Mouse (Mus musculus) heart, postnatal 0 days (tissue): Measurements from ENCODE around the gene Lama4. TPM values are rescaled to one million over a fixed set of nuclear protein-coding genes. Genes with fewer than 3 reads are reported as not detected.
A peak's percentile ranks its signal among the peaks of the same experiment; 100 is the strongest.

Experiments
- ATAC-seq: fragments of 200-750 bp; cut with Nextera tagmentation; 2 replicates; pipeline ENCODE4 v1.8.0; 2017; ENCODE audit warnings: low read depth, moderate number of reproducible peaks, moderate library complexity; ENCODE audit not compliant: insufficient read depth
- DNase-seq: peaks from one replicate; pipeline ENCODE4 v3.0.0-alpha.2; 2016; ENCODE audit warnings: low spot score
- H3K27ac ChIP-seq: fragments of 300-500 bp; sonication (generic); 2 replicates; pipeline ENCODE4 v1.5.1; 2014; ENCODE audit warnings: low read depth, mild to moderate bottlenecking
- H3K27me3 ChIP-seq: fragments of 300-500 bp; sonication (generic); 2 replicates; pipeline ENCODE4 v1.6.1; 2014; ENCODE audit warnings: low read length, mixed read lengths; ENCODE audit not compliant: control insufficient read depth, insufficient read depth
- H3K36me3 ChIP-seq: fragments of 300-500 bp; sonication (generic); replicated peaks from 2 replicates; pipeline ENCODE4 v1.6.1; 2014; ENCODE audit warnings: low read length, mixed read lengths; ENCODE audit not compliant: control insufficient read depth, insufficient read depth
- H3K4me1 ChIP-seq: fragments of 300-500 bp; sonication (generic); 2 replicates; pipeline ENCODE4 v1.6.1; 2014; ENCODE audit warnings: antibody characterized with exemption; ENCODE audit not compliant: control insufficient read depth, insufficient read depth
- H3K4me2 ChIP-seq: fragments of 300-500 bp; sonication (generic); 2 replicates; pipeline ENCODE4 v1.6.1; 2014; ENCODE audit warnings: low read depth, mild to moderate bottlenecking, low read length, moderate library complexity
- H3K4me3 ChIP-seq: fragments of 300-500 bp; sonication (generic); 2 replicates; pipeline ENCODE4 v1.5.1; 2014; ENCODE audit warnings: low read depth, low read length
- H3K9ac ChIP-seq: fragments of 300-500 bp; sonication (generic); replicated peaks from 2 replicates; pipeline ENCODE4 v1.6.1; 2014; ENCODE audit warnings: low read depth, low read length, mixed read lengths
- H3K9me3 ChIP-seq: fragments of 300-500 bp; sonication (generic); replicated peaks from 2 replicates; pipeline ENCODE4 v1.6.1; 2016; ENCODE audit warnings: low read length; ENCODE audit not compliant: control insufficient read depth
- CTCF ChIP-seq: IDR thresholded peaks from 2 replicates; pipeline ENCODE4 v1.5.1; 2016; ENCODE audit warnings: antibody characterized with exemption, control low read depth, low read depth
- EP300 ChIP-seq: IDR thresholded peaks from 2 replicates; pipeline ENCODE4 v1.6.1; 2016; ENCODE audit warnings: antibody characterized with exemption, low read depth
- WGBS: fragments of 180-500 bp; shearing (Covaris S2); extraction: QIAGEN DNeasy Blood & Tissue Kit; methylation state at CpG from one replicate; pipeline ENCODE4 v1.1.7; 2014; 5-methylcytosine and 5-hydroxymethylcytosine counted together
- polyA plus RNA-seq: library from polyadenylated mRNA; unstranded; fragments of >200 nt; fragmentation: Nextera tagmentation; extraction: Ambion mirVana; gene quantifications from 2 replicates; pipeline ENCODE4 v1.2.1, GENCODE M21; 2015
- total RNA-seq: library from RNA; depleted of rRNA; stranded (reverse); fragments of >200 nt; gene quantifications from 2 replicates; pipeline ENCODE4 v1.2.3, GENCODE M21; 2014; ENCODE audit warnings: low replicate concordance

Gene Lama4
- total and polyA plus RNA-seq, 2 experiments from 2014 or later, result 72.2 to 120 TPM

DNA sequence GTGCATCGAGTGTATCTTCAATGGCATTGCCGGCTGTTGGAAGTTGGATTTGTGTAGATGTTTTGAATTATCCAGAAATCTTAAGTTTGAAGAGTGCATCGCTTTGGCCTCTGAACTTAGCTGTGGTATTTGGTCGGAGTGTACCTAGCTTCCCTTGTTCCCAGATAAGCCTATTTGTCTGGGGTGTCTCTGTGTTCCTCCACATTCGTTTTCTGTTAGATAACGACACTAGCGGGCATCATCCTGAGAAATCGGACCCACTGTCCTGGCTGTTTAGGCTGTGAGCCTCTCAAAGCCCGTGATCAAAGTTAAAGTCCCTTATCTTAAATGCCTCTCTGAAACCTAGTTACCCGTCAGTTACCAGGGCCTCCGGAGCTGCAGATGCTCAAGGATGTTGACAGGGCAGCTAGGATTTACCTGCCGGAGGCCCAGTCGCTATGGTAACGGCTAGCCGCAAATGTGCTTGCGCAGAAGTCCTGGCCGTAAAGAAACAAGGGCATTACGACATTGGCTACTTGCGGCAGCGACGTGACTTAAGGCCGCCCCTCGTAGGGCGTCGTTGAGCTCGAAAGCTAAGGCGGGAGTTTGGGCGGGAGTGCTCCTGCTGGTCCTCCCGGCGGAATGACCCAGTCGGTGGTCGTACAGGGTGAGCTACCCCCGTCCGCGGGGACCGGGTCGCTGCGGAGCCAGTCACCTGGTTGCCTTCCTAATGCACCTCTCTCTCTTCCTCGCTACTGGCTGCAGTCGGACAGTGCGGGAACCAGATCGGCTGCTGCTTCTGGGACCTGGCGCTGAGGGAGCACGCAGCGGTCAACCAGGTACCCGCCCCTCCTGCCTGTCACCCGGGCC is 168.4 kb downstream of the Lama4 start, which contains the start of the genes Fam229b and Tube1:
Gene Fam229b, minus strand, starts transcription at position 453 of the 849 bp plus-strand sequence.
Gene Tube1, plus strand, starts transcription at position 515 of the 849 bp plus-strand sequence.
- ATAC-seq (peak; percentile 88), DNase-seq (peak; percentile 96)
- Histone ChIP-seq H3K9me3 (no peaks in the 10 kb centered on the region), H3K4me3 (peak within 1 kb of the TSS; percentile 70), H3K4me2 (peak within 1 kb of the TSS; percentile 94), H3K36me3 (peaks cover 12% of the 10 kb centered on the region), H3K27me3 (no peaks in the 10 kb centered on the region), H3K9ac (peak within 1 kb of the TSS; percentile 62), H3K4me1 (no peaks in the 10 kb centered on the region), H3K27ac (no peak within 1 kb of the TSS)
- WGBS, result 4% methylated on average over 47 of the region's 47 CpGs
- no peak for TF ChIP-seq CTCF

DNA sequence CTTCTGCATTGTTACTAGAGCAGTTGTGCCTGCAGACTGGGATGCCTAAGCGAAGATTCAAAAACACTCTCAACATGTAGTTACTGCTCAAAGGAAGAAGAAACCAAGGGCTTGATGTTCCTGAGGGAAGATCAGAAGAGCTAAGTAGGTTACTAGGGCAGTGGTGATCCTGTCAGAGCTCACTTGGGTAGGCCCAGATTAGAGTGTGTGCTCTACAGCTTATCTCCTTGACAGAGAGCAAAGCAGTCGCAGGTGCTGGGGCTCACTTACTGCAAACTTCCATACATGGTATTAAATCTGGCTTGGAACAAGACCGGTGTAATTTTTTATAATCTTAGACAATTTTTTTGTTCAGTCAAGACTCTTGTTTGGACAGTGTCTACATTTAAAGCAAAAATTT is 172.5 kb downstream of the Lama4 start:
- H3K36me3 ChIP-seq, result peaks cover 34% of the 10 kb centered on the region
- peak overlapping the region; percentile 57; the same call in 1 of the 2 replicates for H3K27ac ChIP-seq
- no peak overlapping the region; the same call in 1 of the 2 replicates for H3K4me2 ChIP-seq
- DNase-seq, result no peak
- no peak for ATAC-seq
- no peaks in the 10 kb centered on the region for H3K9me3 ChIP-seq
- no peak overlapping the region for H3K4me3 ChIP-seq
- TF ChIP-seq EP300 (no peak), CTCF (no peak)
- H3K27me3 ChIP-seq, result no peaks in the 10 kb centered on the region
- 61% methylated on average over 3 of the region's 3 CpGs for WGBS
- no peak overlapping the region for H3K9ac ChIP-seq
- H3K4me1 ChIP-seq, result no peaks in the 10 kb centered on the region

DNA sequence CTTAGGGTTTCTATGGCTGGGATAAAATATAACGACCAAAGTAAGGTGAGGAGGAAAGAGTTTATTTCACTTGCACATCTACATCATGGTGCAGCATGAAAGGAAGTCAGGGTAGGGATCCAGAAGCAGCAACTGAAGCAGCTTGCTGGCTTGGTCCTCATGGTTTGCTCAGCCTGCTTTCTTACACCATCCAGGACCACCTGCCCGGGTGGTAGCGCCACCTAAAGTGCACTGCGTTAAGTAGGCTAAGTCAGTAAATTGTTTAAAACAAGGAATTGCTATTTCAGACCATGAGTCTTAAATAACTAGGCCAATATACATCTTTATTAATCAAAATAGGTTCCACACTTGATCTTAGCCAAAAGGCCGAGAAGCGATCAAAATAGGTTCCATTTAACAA is 173.4 kb downstream of the Lama4 start:
- no peaks in the 10 kb centered on the region for H3K27me3 ChIP-seq
- no peak for DNase-seq
- no peak overlapping the region for H3K4me3 ChIP-seq
- no peak overlapping the region; the same call in 1 of the 2 replicates for H3K27ac ChIP-seq
- no peaks in the 10 kb centered on the region for H3K9me3 ChIP-seq
- H3K4me2 ChIP-seq, result no peak overlapping the region
- no peak for ATAC-seq
- no peak overlapping the region for H3K9ac ChIP-seq
- H3K4me1 ChIP-seq, result no peaks in the 10 kb centered on the region
- H3K36me3 ChIP-seq, result peaks cover 41% of the 10 kb centered on the region
- WGBS, result 85% methylated on average over 6 of the region's 6 CpGs
- no peak for TF ChIP-seq EP300
- no peak for TF ChIP-seq CTCF

DNA sequence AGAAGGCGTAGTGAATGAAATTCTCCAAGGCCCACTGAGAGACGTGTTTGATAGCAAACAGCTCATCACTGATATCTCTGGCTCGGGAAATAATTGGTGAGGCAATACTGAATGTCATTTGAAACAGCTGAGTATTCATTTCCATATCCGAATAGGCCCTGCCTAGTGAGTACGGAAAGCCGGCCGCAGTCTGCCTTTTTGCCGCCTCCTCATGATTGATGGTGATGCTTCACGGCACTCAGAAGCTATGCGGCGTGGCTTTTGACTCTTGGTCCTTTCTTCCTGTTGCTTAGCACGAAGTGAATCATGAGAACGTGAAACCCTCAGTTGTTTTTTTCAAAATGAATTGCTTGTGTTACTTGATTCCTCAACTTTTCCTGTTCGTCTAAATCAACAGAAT is 175.5 kb downstream of the Lama4 start:
- DNase-seq, result no peak
- Histone ChIP-seq H3K27me3 (no peaks in the 10 kb centered on the region), H3K27ac (no peak overlapping the region), H3K9me3 (no peaks in the 10 kb centered on the region), H3K36me3 (peaks cover 55% of the 10 kb centered on the region), H3K4me3 (no peak overlapping the region), H3K9ac (no peak overlapping the region), H3K4me2 (no peak overlapping the region), H3K4me1 (no peaks in the 10 kb centered on the region)
- WGBS, result 89% methylated on average over 14 of the region's 14 CpGs
- no peak for ATAC-seq
- no peak for TF ChIP-seq EP300
- no peak for TF ChIP-seq CTCF

DNA sequence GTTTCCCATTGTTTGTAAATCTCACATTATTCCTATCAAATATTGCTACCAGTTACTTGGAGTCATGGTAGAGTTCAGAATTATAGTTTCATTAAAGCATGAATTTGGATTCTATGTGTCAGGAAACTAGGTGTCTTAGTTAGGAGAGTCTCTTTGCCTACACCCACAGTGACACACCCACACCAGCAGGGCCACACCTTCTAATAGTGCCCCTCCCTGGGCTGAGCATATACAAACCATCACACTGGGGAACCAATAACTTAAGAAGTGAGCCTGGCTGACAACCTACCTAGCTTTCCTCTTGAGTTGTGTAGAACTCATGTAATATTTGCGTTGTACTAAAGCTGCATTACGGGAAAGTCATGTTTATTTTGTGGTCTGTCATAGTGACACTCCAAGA is 176.1 kb downstream of the Lama4 start:
- no peak for ATAC-seq
- H3K4me1 ChIP-seq, result no peaks in the 10 kb centered on the region
- H3K27me3 ChIP-seq, result no peaks in the 10 kb centered on the region
- no peak for TF ChIP-seq EP300
- TF ChIP-seq CTCF, result no peak
- H3K9ac ChIP-seq, result no peak overlapping the region
- no peak for DNase-seq
- H3K4me3 ChIP-seq, result no peak overlapping the region
- H3K4me2 ChIP-seq, result no peak overlapping the region
- WGBS, result 97% methylated on average over 2 of the region's 2 CpGs
- no peaks in the 10 kb centered on the region for H3K9me3 ChIP-seq
- H3K27ac ChIP-seq, result no peak overlapping the region
- H3K36me3 ChIP-seq, result peaks cover 60% of the 10 kb centered on the region

DNA sequence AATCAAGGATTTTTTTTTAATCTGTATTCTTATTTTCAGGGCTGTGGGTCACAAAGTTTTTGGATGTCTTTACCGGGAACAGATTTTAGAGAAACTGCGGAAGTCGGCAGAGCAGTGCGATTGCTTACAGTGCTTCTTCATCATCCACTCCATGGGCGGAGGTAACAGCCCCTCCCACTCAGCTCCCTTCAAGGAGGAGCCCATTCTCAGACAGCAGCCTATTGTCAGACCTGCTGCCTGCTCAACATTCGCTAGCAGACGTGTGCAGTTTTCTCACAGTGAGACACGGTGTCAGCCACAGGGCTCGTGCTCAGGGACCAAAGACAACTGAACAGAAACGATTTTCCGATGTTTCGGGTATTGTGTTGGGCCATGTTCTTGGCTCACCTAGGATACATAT is 176.9 kb downstream of the Lama4 start:
- 89% methylated on average over 12 of the region's 12 CpGs for WGBS
- Histone ChIP-seq H3K9me3 (no peaks in the 10 kb centered on the region), H3K36me3 (peaks cover 61% of the 10 kb centered on the region), H3K4me2 (no peak overlapping the region), H3K4me3 (no peak overlapping the region), H3K27ac (no peak overlapping the region), H3K27me3 (no peaks in the 10 kb centered on the region), H3K9ac (no peak overlapping the region), H3K4me1 (no peaks in the 10 kb centered on the region)
- DNase-seq (no peak), ATAC-seq (no peak)
- TF ChIP-seq EP300 (no peak), CTCF (no peak)
